Mouse (Mus musculus) right cerebral cortex, postnatal 4 days (tissue): ENCODE measurements around the gene Dnajb3.
"Not testable (repeated sequence)": the region's sequence is repeated elsewhere in the genome, so short reads cannot be mapped to it uniquely, and the experiment has no call there.

Experiments
- DNase-seq: peaks from one replicate; pipeline ENCODE4 v3.0.0-alpha.2; 2022

Gene Dnajb3

DNA sequence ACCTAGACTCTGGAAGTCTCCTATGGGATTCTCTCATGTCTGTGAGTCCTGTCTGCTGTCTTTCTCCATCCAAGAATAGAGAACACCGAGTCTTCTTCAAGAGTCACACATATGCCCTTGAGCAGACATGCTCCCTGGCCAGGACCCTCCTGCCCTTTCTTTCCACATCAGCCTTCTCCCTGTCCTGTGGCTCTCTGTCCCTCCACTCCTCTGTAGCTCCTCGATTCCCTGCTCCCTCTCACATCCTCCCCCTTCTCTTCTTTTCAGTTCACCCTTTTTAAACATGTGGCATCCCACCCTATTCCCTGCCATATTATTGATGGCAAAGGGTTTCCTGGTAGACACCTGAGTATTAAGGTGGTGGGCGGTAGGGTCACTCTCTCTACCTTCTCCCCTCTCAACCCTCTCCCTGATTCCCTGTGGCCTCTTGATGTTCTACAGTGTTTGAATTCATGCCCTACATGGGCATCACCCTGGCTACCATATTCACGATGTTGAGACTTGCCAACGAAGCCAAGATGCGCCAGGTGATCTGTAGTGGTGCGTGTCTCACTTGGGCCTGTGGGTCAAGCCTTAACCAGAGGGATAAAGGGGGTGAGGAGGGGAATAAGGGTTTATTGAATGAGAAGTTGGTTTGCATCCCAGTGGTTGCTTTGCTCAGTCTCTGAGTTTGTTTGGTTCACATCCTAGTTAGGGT, 26.4 kb upstream of the Dnajb3 start:
- no peak for DNase-seq

GRCm38 (mm10) chr1:88230981-88231802, 25.6 kb upstream of the Dnajb3 start:
- DNase-seq, result no peak

- no peak for DNase-seq
Observed at GRCm38 (mm10) chr1:88230421-88230820, 24.8 kb upstream of the Dnajb3 start.

DNA sequence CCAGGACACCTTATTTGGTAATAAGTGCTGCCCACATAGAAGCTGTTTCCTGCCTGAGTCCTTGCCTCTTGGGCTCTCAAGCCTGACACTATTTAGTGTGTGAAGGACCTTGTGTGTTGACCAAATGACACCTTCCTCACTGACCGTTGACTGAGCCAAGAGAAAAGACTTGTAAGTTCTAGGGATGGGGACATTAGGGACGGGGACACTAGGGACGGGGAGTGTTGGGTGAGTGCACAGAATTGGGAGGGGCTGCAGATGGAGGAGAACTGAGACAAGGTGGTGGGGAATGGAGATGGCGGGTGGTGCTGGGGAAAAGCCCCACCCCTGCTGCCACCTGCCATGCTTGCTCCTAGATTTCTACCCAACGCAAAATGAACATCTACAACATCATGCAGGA, 24.4 kb upstream of the Dnajb3 start:
- DNase-seq, result no peak

DNA sequence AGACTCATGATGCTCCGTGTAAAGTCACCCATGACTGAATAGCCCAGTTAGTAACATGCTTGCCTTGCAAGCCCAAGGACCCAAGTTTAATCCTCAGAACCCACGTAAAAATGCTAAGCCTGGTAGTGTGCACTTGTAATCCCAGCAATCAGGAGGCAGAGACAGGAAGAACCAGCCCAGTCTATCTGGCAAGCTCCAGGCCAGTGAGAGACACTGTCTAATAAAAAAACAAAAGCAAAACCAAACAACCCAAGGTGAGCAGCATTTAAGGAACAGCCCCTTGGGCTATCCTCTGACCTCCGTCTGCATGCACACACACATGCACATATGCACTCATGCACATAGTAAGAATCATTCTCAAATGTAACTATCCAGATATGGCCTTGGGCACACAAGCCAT, 24.0 kb upstream of the Dnajb3 start:
- DNase-seq, result no peak

DNA sequence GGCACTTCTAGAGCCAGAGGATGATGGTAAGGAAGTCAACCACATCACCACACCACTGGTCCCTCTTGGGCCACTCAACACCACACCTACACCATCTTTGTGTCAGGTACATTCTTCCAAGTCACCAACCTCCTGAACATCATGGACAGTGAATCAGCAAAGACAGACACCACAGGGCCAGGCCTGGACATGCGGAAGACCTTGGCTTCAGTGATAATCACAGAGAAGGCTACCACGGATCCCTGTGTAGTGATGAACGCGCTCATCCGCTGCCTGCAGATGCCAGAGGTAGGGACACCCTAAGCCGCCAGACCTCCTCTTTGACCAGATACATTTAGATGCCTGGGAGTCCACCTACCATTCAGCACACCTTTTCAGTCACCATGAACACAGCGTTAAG, 22.5 kb upstream of the Dnajb3 start:
- DNase-seq, result no peak

DNA sequence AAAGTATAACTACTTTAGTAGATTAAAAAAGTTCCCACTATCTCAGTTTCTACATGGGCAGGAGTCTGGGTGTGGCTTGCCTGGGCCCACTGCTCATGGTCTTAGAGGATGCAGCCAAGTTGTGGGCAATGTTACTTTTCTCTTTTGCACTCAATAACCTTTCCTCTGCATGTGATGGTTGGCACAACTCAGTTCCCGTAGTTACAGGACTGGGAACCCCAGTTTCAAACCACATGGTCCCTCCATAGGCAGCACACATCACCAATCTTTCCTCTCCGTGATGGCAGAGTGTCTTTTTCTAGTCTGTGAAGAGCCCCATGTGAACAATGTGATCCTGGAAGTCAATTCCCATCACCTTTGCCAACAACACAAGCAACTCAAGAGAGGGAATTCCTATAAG, 21.9 kb upstream of the Dnajb3 start:
- DNase-seq, result no peak

- DNase-seq, result no peak
Observed at GRCm38 (mm10) chr1:88226670-88227379, 21.2 kb upstream of the Dnajb3 start, which contains the start of gene Mroh2a. Mroh2a (plus strand) TSS chr1:88226986.

DNA sequence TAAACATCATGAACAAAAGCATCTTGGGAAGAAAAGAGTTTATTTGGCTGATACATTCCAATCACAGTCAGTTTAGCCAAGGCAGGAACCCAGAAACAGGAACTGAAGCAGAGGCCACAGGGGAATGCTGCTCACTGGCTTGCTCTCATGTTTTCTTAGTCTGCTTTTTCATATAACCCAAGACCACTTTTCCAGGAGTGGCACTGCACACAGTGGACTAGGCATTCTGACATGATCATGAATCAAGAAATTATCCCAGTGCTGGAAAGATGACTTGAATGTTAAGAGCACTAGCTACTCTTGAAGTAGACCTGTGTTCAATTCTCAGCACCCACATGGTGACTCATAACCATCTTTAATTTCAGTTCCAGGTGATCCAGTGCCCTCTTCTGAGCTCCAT, 20.2 kb upstream of the Dnajb3 start:
- DNase-seq, result no peak

DNA sequence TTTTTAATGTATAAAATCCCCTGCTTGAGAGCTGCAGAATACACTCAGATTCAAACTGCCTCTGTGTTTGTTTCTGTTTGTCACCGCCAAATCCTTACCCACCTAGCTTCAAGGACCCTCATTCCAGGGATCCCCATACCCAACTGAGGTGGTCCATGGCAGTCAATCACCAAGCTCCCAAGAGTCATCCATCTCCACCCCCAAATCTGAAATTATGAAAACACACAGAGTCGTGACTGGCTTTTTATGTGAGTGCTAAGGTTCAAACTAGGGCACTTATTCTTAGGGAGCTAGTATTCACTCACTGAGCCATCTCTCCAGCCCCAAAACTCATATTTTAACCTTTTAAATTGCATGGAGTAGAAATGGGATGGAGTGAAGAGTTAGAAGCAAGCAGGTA, 19.7 kb upstream of the Dnajb3 start:
- DNase-seq, result not testable (repeated sequence)

- no peak for DNase-seq
Observed at GRCm38 (mm10) chr1:88224029-88224776, 18.6 kb upstream of the Dnajb3 start.

DNA sequence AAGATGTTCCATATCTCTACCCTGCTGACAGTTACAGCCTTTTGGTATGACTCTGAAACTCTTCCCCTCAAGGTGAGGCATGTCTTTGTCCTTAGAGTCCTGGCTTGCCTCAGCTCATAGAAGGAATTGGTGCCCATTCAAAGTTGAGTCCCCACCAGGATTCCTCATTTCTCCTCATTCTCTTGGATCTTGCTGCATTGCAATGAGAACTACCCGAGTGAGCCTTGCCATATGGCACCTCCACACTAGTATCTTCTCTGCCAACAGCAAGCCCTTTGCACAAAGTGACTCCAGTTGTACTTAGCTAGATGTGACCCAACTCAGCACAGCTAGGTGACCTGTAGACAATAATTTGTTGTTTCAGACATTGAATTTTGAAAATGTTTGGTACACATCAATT, 18.0 kb upstream of the Dnajb3 start:
- no peak for DNase-seq

DNA sequence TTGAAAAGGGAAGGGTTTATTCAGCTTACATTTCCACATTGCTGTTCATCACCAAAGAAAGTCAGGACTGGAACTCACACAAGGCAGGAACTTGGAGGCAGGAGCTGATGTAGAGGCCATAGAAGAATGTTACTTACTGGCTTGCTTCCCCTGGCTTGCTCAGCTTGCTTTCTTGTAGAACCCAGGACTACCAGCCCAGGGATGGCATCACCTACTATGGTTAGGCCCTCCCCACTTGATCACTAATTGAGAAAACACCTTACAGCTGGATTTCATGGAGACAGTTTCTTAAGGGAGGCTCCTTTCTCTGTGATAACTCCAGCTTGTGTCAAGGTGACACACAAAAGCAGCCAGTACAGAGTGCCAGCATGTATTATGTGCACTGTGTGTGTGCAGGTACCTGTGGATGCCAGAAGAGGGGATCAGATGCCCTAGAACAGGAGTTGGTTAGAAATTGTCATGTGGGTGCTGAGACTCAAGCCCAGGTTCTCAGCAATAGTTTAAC, 17.5 kb upstream of the Dnajb3 start:
- DNase-seq, result not testable (repeated sequence)

- DNase-seq, result no peak
Observed at GRCm38 (mm10) chr1:88222216-88222615, 16.6 kb upstream of the Dnajb3 start.

- no peak for DNase-seq
Observed at GRCm38 (mm10) chr1:88220336-88220735, 14.8 kb upstream of the Dnajb3 start.

- DNase-seq, result no peak
Observed at GRCm38 (mm10) chr1:88219054-88219453, 13.5 kb upstream of the Dnajb3 start.

- no peak for DNase-seq
Observed at GRCm38 (mm10) chr1:88218591-88218990, 13.0 kb upstream of the Dnajb3 start.

DNA sequence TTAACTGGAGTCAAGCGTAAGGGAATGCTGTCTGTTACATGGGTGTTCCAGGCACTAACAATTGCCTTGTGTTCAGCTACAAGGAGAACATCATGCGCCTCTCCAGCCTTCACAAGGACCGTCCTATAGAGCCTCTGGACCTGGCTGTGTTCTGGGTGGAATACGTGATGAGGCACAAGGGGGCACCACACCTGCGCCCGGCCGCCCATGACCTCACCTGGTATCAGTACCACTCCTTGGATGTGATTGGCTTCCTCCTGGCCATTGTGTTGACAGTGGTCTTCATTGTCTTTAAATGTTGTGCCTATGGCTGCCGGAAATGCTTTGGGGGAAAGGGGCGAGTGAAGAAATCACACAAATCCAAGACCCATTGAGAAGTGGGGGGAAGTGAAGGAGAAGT, 12.5 kb upstream of the Dnajb3 start:
- DNase-seq, result no peak

- no peak for DNase-seq
Observed at GRCm38 (mm10) chr1:88217576-88217975, 12.0 kb upstream of the Dnajb3 start.

GRCm38 (mm10) chr1:88217144-88217543, 11.6 kb upstream of the Dnajb3 start:
- DNase-seq, result no peak

- no peak for DNase-seq
Observed at GRCm38 (mm10) chr1:88216551-88216950, 11.0 kb upstream of the Dnajb3 start.

GRCm38 (mm10) chr1:88215466-88216380, 10.1 kb upstream of the Dnajb3 start:
- DNase-seq, result no peak
